Mouse (Mus musculus): ENCODE measurements around the gene Ccr7. TPM values are rescaled to one million over a fixed set of nuclear protein-coding genes. Genes with fewer than 3 reads are reported as not detected.

Gene Ccr7
- total and polyA plus RNA-seq, 3 experiments, result 203 to 306 (median 241) TPM

DNA sequence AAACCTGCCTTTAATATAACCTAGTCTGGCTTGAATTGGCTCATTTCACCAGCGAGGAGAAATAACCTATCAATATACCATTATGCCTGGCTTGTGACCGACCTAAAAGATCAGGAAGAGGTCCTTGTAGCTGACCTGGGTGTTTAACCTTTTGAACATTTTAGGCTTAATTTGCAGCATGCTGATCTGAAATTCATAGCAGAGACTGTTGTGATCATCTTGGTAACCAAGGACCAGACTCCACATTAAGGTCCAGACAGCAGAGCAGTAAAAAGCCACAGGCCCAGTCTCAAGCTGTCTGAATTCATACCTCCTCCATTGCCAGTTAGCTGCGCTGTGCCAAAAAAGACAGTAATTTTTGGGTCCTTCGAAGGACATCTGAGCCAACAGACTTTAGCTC is 59.1 kb downstream of the Ccr7 start:
- Histone ChIP-seq H3K27ac (ENCODE audit: insufficient read depth, low read depth) (no peak overlapping the region), H3K4me1 (ENCODE audit: control insufficient read depth in 1 of 2, insufficient read depth in 2 of 2) (peaks cover 6 to 7% of the 10 kb centered on the region in 2 experiments), H3K4me3 (replicated peaks in 1 of 3; ENCODE audit: low read depth in 2 of 3, low read length in 2 of 3, poor library complexity in 1 of 3) (no peak overlapping the region), H3K27me3 (replicated peaks) (peaks cover 10% of the 10 kb centered on the region), H3K9ac (ENCODE audit: insufficient read depth, low read depth) (no peak overlapping the region), H3K4me2 (ENCODE audit: insufficient read depth, low read depth, poor library complexity, severe bottlenecking) (no peak overlapping the region), H3K36me3 (replicated peaks in 1 of 2; ENCODE audit: control insufficient read depth in 1 of 2, insufficient read depth in 1 of 2, low read length in 1 of 2) (no peaks in the 10 kb centered on the region), H3K79me2 (replicated peaks; ENCODE audit: control insufficient read depth, extremely low read depth, insufficient read depth, poor library complexity, severe bottlenecking) (no peaks in the 10 kb centered on the region), H3K9me3 (replicated peaks; ENCODE audit: low read length) (peaks cover 8% of the 10 kb centered on the region)
- TF ChIP-seq USF1 (IDR thresholded peaks at IDR 0.05; ENCODE audit: low read depth, low read length) (no peak), MXI1 (IDR thresholded peaks at IDR 0.05; ENCODE audit: low read depth, low read length) (no peak), IRF4 (IDR thresholded peaks at IDR 0.05; ENCODE audit: low read depth, low read length) (no peak), GABPA (IDR thresholded peaks at IDR 0.05; ENCODE audit: insufficient replicate concordance, low read depth, low read length) (no peak), ZKSCAN1 (IDR thresholded peaks at IDR 0.05; ENCODE audit: borderline replicate concordance, low read depth, low read length) (no peak), POLR2A (IDR thresholded peaks at IDR 0.05; ENCODE audit: low read depth, low read length) (no peak), NELFE (IDR thresholded peaks at IDR 0.05; ENCODE audit: low read depth, low read length) (no peak), ETS1 (conservative IDR thresholded peaks at IDR 0.05; ENCODE audit: low read depth, low read length) (no peak), MYC (IDR thresholded peaks at IDR 0.05; ENCODE audit: low read depth, low read length) (no peak), UBTF (IDR thresholded peaks at IDR 0.05; ENCODE audit: low read depth, low read length) (no peak)
- in situ Hi-C loops (cut with MboI; ENCODE audit: low pct_ligation_motif_present, low pct_unique_long_range_greater_than_20kb, low sequenced_read_pairs), result no loop called here
- dilution Hi-C loops (cut with MboI; ENCODE audit: extremely low pct_ligation_motif_present, extremely low pct_unique_long_range_greater_than_20kb, low sequenced_read_pairs), result no loop called here
- DNase-seq (ENCODE audit: extremely low read depth), result no peak

DNA sequence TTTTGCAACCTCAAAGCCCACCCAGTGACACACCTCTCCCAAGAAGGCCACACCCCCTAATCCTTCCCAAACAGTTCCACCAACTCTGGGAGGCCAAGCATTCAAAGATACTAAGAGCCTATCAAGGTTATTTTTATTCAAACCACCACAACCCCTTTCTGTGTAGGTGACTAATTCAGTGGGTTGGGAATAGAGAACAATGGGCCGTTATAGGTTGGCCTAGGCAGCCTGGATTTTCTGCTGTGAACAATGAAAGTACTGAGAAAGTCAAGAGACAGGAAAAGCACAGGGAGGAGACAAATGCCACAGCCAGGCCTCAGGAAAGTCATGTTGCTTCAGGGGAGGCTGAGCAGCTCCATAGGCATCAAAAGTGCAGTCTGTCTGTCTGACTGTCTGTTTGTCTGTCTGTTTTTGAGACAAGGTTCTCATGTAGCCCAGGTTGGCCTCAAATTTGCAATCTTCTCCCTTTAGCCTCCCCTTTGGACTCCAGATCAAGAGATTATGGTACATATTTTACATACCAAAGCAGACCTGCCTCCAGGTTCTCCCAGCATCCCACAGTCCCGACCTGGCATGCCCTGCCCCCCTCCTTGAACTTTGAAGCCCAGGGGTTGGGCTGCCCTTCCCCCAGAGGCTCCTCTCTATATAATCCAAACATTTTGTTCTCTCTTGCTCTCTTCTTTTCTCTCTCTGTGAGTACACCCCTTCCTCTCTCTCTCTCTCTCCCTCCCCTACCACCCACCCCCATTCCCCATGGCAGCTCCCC is 59.8 kb downstream of the Ccr7 start:
- in situ Hi-C loops (cut with MboI; ENCODE audit: low pct_ligation_motif_present, low pct_unique_long_range_greater_than_20kb, low sequenced_read_pairs) (no loop called here), dilution Hi-C loops (cut with MboI; ENCODE audit: extremely low pct_ligation_motif_present, extremely low pct_unique_long_range_greater_than_20kb, low sequenced_read_pairs) (no loop called here)
- H3K79me2 ChIP-seq (replicated peaks; ENCODE audit: control insufficient read depth, extremely low read depth, insufficient read depth, poor library complexity, severe bottlenecking), result no peaks in the 10 kb centered on the region
- peaks cover 8% of the 10 kb centered on the region for H3K9me3 ChIP-seq (replicated peaks; ENCODE audit: low read length)
- no peak overlapping the region for H3K27ac ChIP-seq (ENCODE audit: insufficient read depth, low read depth)
- H3K27me3 ChIP-seq (replicated peaks), result peaks cover 13% of the 10 kb centered on the region
- H3K4me2 ChIP-seq (ENCODE audit: insufficient read depth, low read depth, poor library complexity, severe bottlenecking), result no peak overlapping the region
- H3K36me3 ChIP-seq (replicated peaks in 1 of 2; ENCODE audit: control insufficient read depth in 1 of 2, insufficient read depth in 1 of 2, low read length in 1 of 2), result no peaks in the 10 kb centered on the region
- H3K9ac ChIP-seq (ENCODE audit: insufficient read depth, low read depth), result no peak overlapping the region
- DNase-seq (ENCODE audit: extremely low read depth), result no peak
- no peak for TF ChIP-seq CHD2 (IDR thresholded peaks at IDR 0.05; ENCODE audit: low read length)
- no peak for TF ChIP-seq RCOR1 (conservative IDR thresholded peaks at IDR 0.05; ENCODE audit: low read depth, low read length)
- no peak for TF ChIP-seq MXI1 (IDR thresholded peaks at IDR 0.05; ENCODE audit: low read depth, low read length)
- no peak for TF ChIP-seq HCFC1 (IDR thresholded peaks at IDR 0.05; ENCODE audit: low read depth, low read length)
- TF ChIP-seq MYC (IDR thresholded peaks at IDR 0.05; ENCODE audit: low read depth, low read length), result no peak
- TF ChIP-seq NELFE (IDR thresholded peaks at IDR 0.05; ENCODE audit: low read depth, low read length), result no peak
- no peak for TF ChIP-seq CHD1 (IDR thresholded peaks at IDR 0.05; ENCODE audit: low read depth, low read length)
- no peak for TF ChIP-seq NRF1 (IDR thresholded peaks at IDR 0.05; ENCODE audit: low read depth, low read length)
- peaks cover 5 to 7% of the 10 kb centered on the region in 2 experiments; a peak in 3 of 4 replicates for H3K4me1 ChIP-seq (ENCODE audit: control insufficient read depth in 1 of 2, insufficient read depth in 2 of 2)
- no peak overlapping the region for H3K4me3 ChIP-seq (replicated peaks in 1 of 3; ENCODE audit: low read depth in 2 of 3, low read length in 2 of 3, poor library complexity in 1 of 3)

Other genes with a start within 250 kb of the Ccr7 start
- 47.4 and 78.9 TPM in 2 replicates for gene Cdc6, start 247.3 kb downstream of the Ccr7 start, total RNA-seq (2012; rRNA removed)
- gene Cdc6, start 247.3 kb downstream of the Ccr7 start, total RNA-seq (2014; rRNA removed), result 93.7 and 99.3 TPM in 2 replicates
- gene Cdc6, start 247.3 kb downstream of the Ccr7 start, polyA plus RNA-seq (2012; ENCODE audit: insufficient read length, low read depth), result 81.3 and 91.9 TPM in 2 replicates
- 11.1 and 12.1 TPM in 2 replicates for gene Rara, start 227.3 kb downstream of the Ccr7 start, total RNA-seq (2012; rRNA removed)
- 2.7 and 4.5 TPM in 2 replicates for gene Rara, start 227.3 kb downstream of the Ccr7 start, total RNA-seq (2014; rRNA removed)
- gene Rara, start 227.3 kb downstream of the Ccr7 start, polyA plus RNA-seq (2012; ENCODE audit: insufficient read length, low read depth), result 12.4 and 13.7 TPM in 2 replicates
- gene Gjd3, start 172.1 kb downstream of the Ccr7 start, total RNA-seq (2012; rRNA removed), result 0.47 and 0.50 TPM in 2 replicates
- not detected in 2 replicates for gene Gjd3, start 172.1 kb downstream of the Ccr7 start, total RNA-seq (2014; rRNA removed)
- not detected in 2 replicates for gene Gjd3, start 172.1 kb downstream of the Ccr7 start, polyA plus RNA-seq (2012; ENCODE audit: insufficient read length, low read depth)
- 400 and 420 TPM in 2 replicates for gene Top2a, start 130.9 kb downstream of the Ccr7 start, total RNA-seq (2012; rRNA removed)
- gene Top2a, start 130.9 kb downstream of the Ccr7 start, total RNA-seq (2014; rRNA removed), result 385 and 423 TPM in 2 replicates
- gene Top2a, start 130.9 kb downstream of the Ccr7 start, polyA plus RNA-seq (2012; ENCODE audit: insufficient read length, low read depth), result 422 and 444 TPM in 2 replicates
- 0.04 and 0.21 TPM in 2 replicates for gene Igfbp4, start 113.8 kb downstream of the Ccr7 start, total RNA-seq (2012; rRNA removed)
- not detected in 2 replicates for gene Igfbp4, start 113.8 kb downstream of the Ccr7 start, total RNA-seq (2014; rRNA removed)
- 0.16 and 0.20 TPM in 2 replicates for gene Igfbp4, start 113.8 kb downstream of the Ccr7 start, polyA plus RNA-seq (2012; ENCODE audit: insufficient read length, low read depth)
- 0.04 and 0.13 TPM in 2 replicates for gene Tns4, start 65.8 kb downstream of the Ccr7 start, total RNA-seq (2012; rRNA removed)
- gene Tns4, start 65.8 kb downstream of the Ccr7 start, total RNA-seq (2014; rRNA removed), result not detected in 2 replicates
- 0.11 TPM in 1 of 2 replicates, not detected in the other for gene Tns4, start 65.8 kb downstream of the Ccr7 start, polyA plus RNA-seq (2012; ENCODE audit: insufficient read length, low read depth)
- gene Smarce1, start 75.9 kb upstream of the Ccr7 start, total RNA-seq (2012; rRNA removed), result 246 and 257 TPM in 2 replicates
- 149 and 184 TPM in 2 replicates for gene Smarce1, start 75.9 kb upstream of the Ccr7 start, total RNA-seq (2014; rRNA removed)
- 464 and 617 TPM in 2 replicates for gene Smarce1, start 75.9 kb upstream of the Ccr7 start, polyA plus RNA-seq (2012; ENCODE audit: insufficient read length, low read depth)
- 15.4 and 22.0 TPM in 2 replicates for gene Krt222, start 89.0 kb upstream of the Ccr7 start, total RNA-seq (2012; rRNA removed)
- 22.9 TPM in 2 replicates for gene Krt222, start 89.0 kb upstream of the Ccr7 start, total RNA-seq (2014; rRNA removed)
- gene Krt222, start 89.0 kb upstream of the Ccr7 start, polyA plus RNA-seq (2012; ENCODE audit: insufficient read length, low read depth), result 24.4 and 29.3 TPM in 2 replicates
- not detected in 2 replicates for gene Krt24, start 130.2 kb upstream of the Ccr7 start, total RNA-seq (2012; rRNA removed)
- gene Krt24, start 130.2 kb upstream of the Ccr7 start, total RNA-seq (2014; rRNA removed), result not detected in 2 replicates
- not detected in 2 replicates for gene Krt24, start 130.2 kb upstream of the Ccr7 start, polyA plus RNA-seq (2012; ENCODE audit: insufficient read length, low read depth)
- gene Krt25, start 167.9 kb upstream of the Ccr7 start, total RNA-seq (2012; rRNA removed), result 0.42 and 1.0 TPM in 2 replicates
- 0.17 and 0.36 TPM in 2 replicates for gene Krt25, start 167.9 kb upstream of the Ccr7 start, total RNA-seq (2014; rRNA removed)
- 0.69 and 0.75 TPM in 2 replicates for gene Krt25, start 167.9 kb upstream of the Ccr7 start, polyA plus RNA-seq (2012; ENCODE audit: insufficient read length, low read depth)
- not detected in 2 replicates for gene Krt26, start 182.9 kb upstream of the Ccr7 start, total RNA-seq (2012; rRNA removed)
- not detected in 2 replicates for gene Krt26, start 182.9 kb upstream of the Ccr7 start, total RNA-seq (2014; rRNA removed)
- not detected in 2 replicates for gene Krt26, start 182.9 kb upstream of the Ccr7 start, polyA plus RNA-seq (2012; ENCODE audit: insufficient read length, low read depth)
- gene Krt27, start 196.0 kb upstream of the Ccr7 start, total RNA-seq (2012; rRNA removed), result not detected in 2 replicates
- not detected in 2 replicates for gene Krt27, start 196.0 kb upstream of the Ccr7 start, total RNA-seq (2014; rRNA removed)
- not detected in 2 replicates for gene Krt27, start 196.0 kb upstream of the Ccr7 start, polyA plus RNA-seq (2012; ENCODE audit: insufficient read length, low read depth)
- 0.13 TPM in 1 of 2 replicates, not detected in the other for gene Krt28, start 219.8 kb upstream of the Ccr7 start, total RNA-seq (2012; rRNA removed)
- not detected in 2 replicates for gene Krt28, start 219.8 kb upstream of the Ccr7 start, total RNA-seq (2014; rRNA removed)
- gene Krt28, start 219.8 kb upstream of the Ccr7 start, polyA plus RNA-seq (2012; ENCODE audit: insufficient read length, low read depth), result 0.14 and 0.27 TPM in 2 replicates
- 3.0 and 3.4 TPM in 2 replicates for gene Krt10, start 234.3 kb upstream of the Ccr7 start, total RNA-seq (2012; rRNA removed)
- 9.0 and 9.3 TPM in 2 replicates for gene Krt10, start 234.3 kb upstream of the Ccr7 start, total RNA-seq (2014; rRNA removed)
- 12.2 and 15.3 TPM in 2 replicates for gene Krt10, start 234.3 kb upstream of the Ccr7 start, polyA plus RNA-seq (2012; ENCODE audit: insufficient read length, low read depth)